Mouse (Mus musculus) limb, embryonic 11.5 days (tissue): Measurements from ENCODE around the gene Apoc2. TPM values are rescaled to one million over a fixed set of nuclear protein-coding genes. Genes with fewer than 3 reads are reported as not detected.

Experiments
- ATAC-seq: fragments of 200-750 bp; cut with Nextera tagmentation; 2 replicates; pipeline ENCODE4 v1.8.0; 2017; ENCODE audit warnings: low read depth; ENCODE audit not compliant: insufficient number of reproducible peaks, low FRiP score, low TSS enrichment
- DNase-seq: peaks from one replicate; pipeline ENCODE4 v3.0.0-alpha.2; 2015; ENCODE audit warnings: low spot score
- H3K27ac ChIP-seq: fragments of 300-500 bp; sonication (generic); replicated peaks from 2 replicates; pipeline ENCODE4 v1.5.1; 2014; ENCODE audit warnings: low read depth, mild to moderate bottlenecking, low read length
- H3K27me3 ChIP-seq: fragments of 300-500 bp; sonication (generic); 2 replicates; pipeline ENCODE4 v1.6.1; 2014; ENCODE audit warnings: mild to moderate bottlenecking, low read length, mixed read lengths; ENCODE audit not compliant: control insufficient read depth, insufficient read depth
- H3K36me3 ChIP-seq: fragments of 300-500 bp; sonication (generic); 2 replicates; pipeline ENCODE4 v1.6.1; 2014; ENCODE audit warnings: mild to moderate bottlenecking, low read length, moderate library complexity, mixed read lengths; ENCODE audit not compliant: control insufficient read depth, insufficient read depth
- H3K4me1 ChIP-seq: fragments of 300-500 bp; sonication (generic); 2 replicates; pipeline ENCODE4 v1.6.1; 2014; ENCODE audit warnings: low read length, mixed read lengths; ENCODE audit not compliant: control insufficient read depth, insufficient read depth
- H3K4me2 ChIP-seq: fragments of 300-500 bp; sonication (generic); 2 replicates; pipeline ENCODE4 v1.6.1; 2014; ENCODE audit warnings: low read depth, mild to moderate bottlenecking, moderate library complexity; ENCODE audit not compliant: severe bottlenecking
- H3K4me3 ChIP-seq: fragments of 300-500 bp; sonication (generic); 2 replicates; pipeline ENCODE4 v1.5.1; 2014; ENCODE audit warnings: low read depth, low read length
- H3K9ac ChIP-seq: fragments of 300-500 bp; sonication (generic); 2 replicates; pipeline ENCODE4 v1.6.1; 2014; ENCODE audit warnings: mild to moderate bottlenecking, low read length
- H3K9me3 ChIP-seq: fragments of 300-500 bp; sonication (generic); 2 replicates; pipeline ENCODE4 v1.6.1; 2016; ENCODE audit warnings: low read length; ENCODE audit not compliant: control insufficient read depth
- WGBS: fragments of 180-500 bp; shearing (Covaris S2); extraction: QIAGEN DNeasy Blood & Tissue Kit; methylation state at CpG from one replicate; pipeline ENCODE4 v1.1.7; 2014; 5-methylcytosine and 5-hydroxymethylcytosine counted together
- polyA plus RNA-seq: library from polyadenylated mRNA; unstranded; fragments of >200 nt; fragmentation: Nextera tagmentation; extraction: Ambion mirVana; gene quantifications from 2 replicates; pipeline ENCODE4 v1.2.1, GENCODE M21; 2014

The Apoc2 gene
- polyA plus RNA-seq, 1 experiment from 2014 or later = 0.77 TPM

- Histone ChIP-seq H3K9ac (peak within 1 kb of the TSS; percentile 97), H3K4me2 (peak within 1 kb of the TSS; percentile 84), H3K4me1 (peaks cover 7% of the 10 kb centered on the region; the same call in 1 of the 2 replicates), H3K9me3 (no peaks in the 10 kb centered on the region), H3K4me3 (peak within 1 kb of the TSS; percentile 99), H3K27ac (peak within 1 kb of the TSS; percentile 79), H3K36me3 (no peaks in the 10 kb centered on the region; the same call in 1 of the 2 replicates), H3K27me3 (no peaks in the 10 kb centered on the region)
- peak; percentile 75 for ATAC-seq
- under 1% methylated on average over 63 of the region's 63 CpGs for WGBS
- peak; percentile 97 for DNase-seq
Measured at GRCm38 (mm10) chr7:19664955-19665841, 12.5 kb downstream of the Apoc2 start, which contains the start of gene Clptm1. TSS of gene Clptm1 (minus strand) at chr7:19665033.

- no peak for DNase-seq
- ATAC-seq = 0 out of 2 replicates have a peak, but pooled peaks have one; percentile 18
- Histone ChIP-seq H3K4me2 (peak overlapping the region; percentile 84), H3K4me3 (peak overlapping the region; percentile 99), H3K27ac (peak overlapping the region; percentile 44; the same call in 1 of the 2 replicates), H3K9ac (peak overlapping the region; percentile 97), H3K27me3 (no peaks in the 10 kb centered on the region), H3K36me3 (no peaks in the 10 kb centered on the region; the same call in 1 of the 2 replicates), H3K9me3 (no peaks in the 10 kb centered on the region), H3K4me1 (peaks cover 7% of the 10 kb centered on the region; the same call in 1 of the 2 replicates)
- WGBS = under 1% methylated on average over 37 of the region's 37 CpGs
Measured at GRCm38 (mm10) chr7:19664455-19664954, 13.2 kb downstream of the Apoc2 start.

- H3K36me3 ChIP-seq = no peaks in the 10 kb centered on the region; the same call in 1 of the 2 replicates
- peak overlapping the region; percentile 84 for H3K4me2 ChIP-seq
- DNase-seq (no peak), ATAC-seq (0 out of 2 replicates have a peak, but pooled peaks have one; percentile 21)
- H3K4me3 ChIP-seq = peak overlapping the region; percentile 99
- WGBS = 13% methylated on average over 8 of the region's 8 CpGs
- no peaks in the 10 kb centered on the region for H3K9me3 ChIP-seq
- H3K27me3 ChIP-seq = no peaks in the 10 kb centered on the region
- no peak overlapping the region for H3K27ac ChIP-seq
- H3K4me1 ChIP-seq = peaks cover 7% of the 10 kb centered on the region; the same call in 1 of the 2 replicates
- peak overlapping the region; percentile 97 for H3K9ac ChIP-seq
Measured at GRCm38 (mm10) chr7:19663940-19664339, 13.8 kb downstream of the Apoc2 start.

- DNase-seq (no peak), ATAC-seq (no peak)
- WGBS = 99% methylated on average over 2 of the region's 2 CpGs
- H3K9ac ChIP-seq = no peak overlapping the region
- no peaks in the 10 kb centered on the region for H3K4me1 ChIP-seq
- no peak overlapping the region for H3K4me2 ChIP-seq
- no peaks in the 10 kb centered on the region for H3K27me3 ChIP-seq
- H3K36me3 ChIP-seq = peaks cover 32% of the 10 kb centered on the region
- H3K4me3 ChIP-seq = no peak overlapping the region
- H3K9me3 ChIP-seq = no peaks in the 10 kb centered on the region
- no peak overlapping the region for H3K27ac ChIP-seq
Measured at GRCm38 (mm10) chr7:19652614-19653013, 25.1 kb downstream of the Apoc2 start.

- H3K9me3 ChIP-seq = no peaks in the 10 kb centered on the region
- no peak overlapping the region for H3K4me2 ChIP-seq
- ATAC-seq = no peak
- H3K27ac ChIP-seq = no peak overlapping the region
- no peak overlapping the region for H3K4me3 ChIP-seq
- no peaks in the 10 kb centered on the region for H3K4me1 ChIP-seq
- peaks cover 38% of the 10 kb centered on the region for H3K36me3 ChIP-seq
- 95% methylated on average over 6 of the region's 6 CpGs for WGBS
- H3K9ac ChIP-seq = no peak overlapping the region
- DNase-seq = no peak
- no peaks in the 10 kb centered on the region for H3K27me3 ChIP-seq
Measured at GRCm38 (mm10) chr7:19651063-19651786, 26.5 kb downstream of the Apoc2 start.

GRCm38 (mm10) chr7:19641223-19641622, 36.5 kb downstream of the Apoc2 start:
- Histone ChIP-seq H3K4me1 (no peaks in the 10 kb centered on the region), H3K9ac (no peak overlapping the region), H3K27ac (no peak overlapping the region), H3K27me3 (no peaks in the 10 kb centered on the region), H3K9me3 (no peaks in the 10 kb centered on the region), H3K4me2 (no peak overlapping the region), H3K4me3 (no peak overlapping the region), H3K36me3 (peaks cover 42% of the 10 kb centered on the region)
- no peak for DNase-seq
- ATAC-seq = no peak
- 97% methylated on average over 4 of the region's 4 CpGs for WGBS

- no peak overlapping the region for H3K9ac ChIP-seq
- H3K27me3 ChIP-seq = no peaks in the 10 kb centered on the region
- no peak overlapping the region for H3K4me3 ChIP-seq
- H3K9me3 ChIP-seq = no peaks in the 10 kb centered on the region
- WGBS = 90% methylated on average over 11 of the region's 11 CpGs
- no peak for ATAC-seq
- no peaks in the 10 kb centered on the region for H3K4me1 ChIP-seq
- peaks cover 38% of the 10 kb centered on the region for H3K36me3 ChIP-seq
- DNase-seq = no peak
- no peak overlapping the region for H3K4me2 ChIP-seq
- H3K27ac ChIP-seq = no peak overlapping the region
Measured at GRCm38 (mm10) chr7:19635074-19635827, 42.5 kb downstream of the Apoc2 start.
